ENCODE assay signal across 8 mouse cellular contexts in genomic region chr10:23788056-23788600, GRCm38 (mm10). TPM values are rescaled to one million over a fixed set of nuclear protein-coding genes. Genes with fewer than 3 reads are reported as not detected.
DNase-seq lines count a peak whose midpoint lies in the region; ATAC-seq and TF ChIP-seq lines count a peak whose summit lies in the region.

No protein-coding gene starts in this region.

- 4% methylated on average over 8 of the region's 8 CpGs for WGBS in kidney, adult 2 months
- 16% methylated on average over 8 of the region's 8 CpGs for WGBS in hindbrain, embryonic 13.5 days
- 14% methylated on average over 8 of the region's 8 CpGs for WGBS in midbrain, embryonic 14.5 days

- H3K4me3 ChIP-seq in kidney, adult 2 months (ENCODE audit: insufficient read depth, low read depth, low read length), result peak overlapping the region; percentile 80
- H3K4me3 ChIP-seq in hindbrain, embryonic 13.5 days, result peak overlapping the region; percentile 79
- H3K4me3 ChIP-seq in midbrain, embryonic 14.5 days (replicated peaks; ENCODE audit: low read depth, low read length), result peak overlapping the region; percentile 76

- H3K27me3 ChIP-seq in kidney, adult 2 months (replicated peaks; ENCODE audit: control insufficient read depth, insufficient read depth, low read length), result no peaks in the 10 kb centered on the region
- no peaks in the 10 kb centered on the region for H3K27me3 ChIP-seq in hindbrain, embryonic 13.5 days
- no peaks in the 10 kb centered on the region for H3K27me3 ChIP-seq in midbrain, embryonic 14.5 days (ENCODE audit: control insufficient read depth, insufficient read depth, low read length)

- TF ChIP-seq POLR2A in kidney, adult 2 months (IDR thresholded peaks at IDR 0.05; ENCODE audit: low read depth, low read length), result no peak

- no peak for ATAC-seq in hindbrain, embryonic 13.5 days (ENCODE audit: low FRiP score)
- no peak for ATAC-seq in midbrain, embryonic 14.5 days (ENCODE audit: low FRiP score, low TSS enrichment)

- peaks cover 10% of the 10 kb centered on the region for H3K36me3 ChIP-seq in kidney, adult 2 months (ENCODE audit: control insufficient read depth, insufficient read depth, low read length)
- H3K36me3 ChIP-seq in hindbrain, embryonic 13.5 days, result peaks cover 22% of the 10 kb centered on the region
- peaks cover 28% of the 10 kb centered on the region for H3K36me3 ChIP-seq in midbrain, embryonic 14.5 days (ENCODE audit: control insufficient read depth, insufficient read depth, low read length)

- H3K9me3 ChIP-seq in hindbrain, embryonic 13.5 days, result no peaks in the 10 kb centered on the region
- no peaks in the 10 kb centered on the region for H3K9me3 ChIP-seq in midbrain, embryonic 14.5 days (ENCODE audit: control insufficient read depth, low read length)

- H3K4me2 ChIP-seq in hindbrain, embryonic 13.5 days, result peak overlapping the region; percentile 67
- H3K4me2 ChIP-seq in midbrain, embryonic 14.5 days (ENCODE audit: low read length), result peak overlapping the region; percentile 67

- peak overlapping the region; percentile 76 for H3K9ac ChIP-seq in hindbrain, embryonic 13.5 days
- H3K9ac ChIP-seq in midbrain, embryonic 14.5 days (replicated peaks; ENCODE audit: low read length), result peak overlapping the region; percentile 70

- peak overlapping the region; percentile 96 for H3K27ac ChIP-seq in kidney, adult 2 months (ENCODE audit: insufficient read depth, low read depth, low read length)
- 0 out of 2 replicates have a peak overlapping the region, but pooled peaks have one; percentile 71 for H3K27ac ChIP-seq in hindbrain, embryonic 13.5 days
- no peak overlapping the region for H3K27ac ChIP-seq in midbrain, embryonic 14.5 days (replicated peaks; ENCODE audit: low read depth, low read length)

- H3K4me1 ChIP-seq in kidney, adult 2 months (ENCODE audit: control insufficient read depth, insufficient read depth, low read length), result peaks cover 7% of the 10 kb centered on the region; the same call in 1 of the 2 replicates
- peaks cover 32% of the 10 kb centered on the region for H3K4me1 ChIP-seq in hindbrain, embryonic 13.5 days (replicated peaks)
- H3K4me1 ChIP-seq in midbrain, embryonic 14.5 days (ENCODE audit: control insufficient read depth, insufficient read depth, low read length), result peaks cover 11% of the 10 kb centered on the region

- intact Hi-C loops in left cerebral cortex, postnatal 25 days (cut with DNase I), result loop anchor here (5.0 to 10.0 kb wide), 2 partner anchors 1056 to 1083 kb away; partner anchors contain the start of gene Tbpl1

- TF ChIP-seq CTCF in kidney, adult 2 months (conservative IDR thresholded peaks at IDR 0.05; ENCODE audit: insufficient read depth, insufficient read length, low read depth, low read length), result no peak

- no peak for DNase-seq in kidney, adult 2 months
- no peak for DNase-seq in kidney, postnatal 25 days
- peak; percentile 32 for DNase-seq in NIH3T3 (ENCODE audit: low read depth)
- no peak for DNase-seq in midbrain, embryonic 14.5 days
- no peak for DNase-seq in frontal cortex, postnatal 25 days (ENCODE audit: low spot score in 2 of 2)
- no peak for DNase-seq in thymus, postnatal 10 days (ENCODE audit: low spot score in 2 of 2)
- no peak for DNase-seq in left cerebral cortex, postnatal 25 days (ENCODE audit: low spot score in 2 of 2)

RNA-seq across cellular contexts. Expression of gene Rps12, which starts 1.1 kb away (rescaled TPM):
- 901 and 1,136 TPM in 2 replicates for polyA plus RNA-seq in kidney, adult 2 months (2012; rRNA removed)
- 110 and 124 TPM in 2 replicates for polyA plus RNA-seq in hindbrain, embryonic 13.5 days (2015; fragmentation: Nextera tagmentation; extraction: Ambion mirVana)
- polyA plus RNA-seq in midbrain, embryonic 14.5 days (2014; fragmentation: Nextera tagmentation; extraction: Ambion mirVana), result 119 and 123 TPM in 2 replicates
- total RNA-seq in left cerebral cortex, postnatal 25 days (2021), result 100 to 1,000 TPM; 181 to 221 TPM

RNA-seq across cellular contexts. Expression of gene Slc18b1, which starts 8.7 kb away (rescaled TPM):
- 14.8 and 15.6 TPM in 2 replicates for polyA plus RNA-seq in kidney, adult 2 months (2012; rRNA removed)
- polyA plus RNA-seq in hindbrain, embryonic 13.5 days (2015; fragmentation: Nextera tagmentation; extraction: Ambion mirVana), result 22.0 and 22.2 TPM in 2 replicates
- polyA plus RNA-seq in midbrain, embryonic 14.5 days (2014; fragmentation: Nextera tagmentation; extraction: Ambion mirVana), result 16.4 and 21.2 TPM in 2 replicates
- total RNA-seq in left cerebral cortex, postnatal 25 days (2021), result 10 to 100 TPM; 24.1 to 24.7 TPM
